Mouse (Mus musculus) embryonic facial prominence, embryonic 15.5 days (tissue): Measurements from ENCODE around the gene Selenoo. TPM values are rescaled to one million over a fixed set of nuclear protein-coding genes. Genes with fewer than 3 reads are reported as not detected.

ENCODE experiments used
- ATAC-seq: fragments of 200-750 bp; cut with Nextera tagmentation; 2 replicates; pipeline ENCODE4 v1.8.0; 2017; ENCODE audit warnings: low read depth, moderate TSS enrichment; ENCODE audit not compliant: insufficient number of reproducible peaks, low FRiP score, low TSS enrichment
- H3K27ac ChIP-seq: fragments of 300-500 bp; sonication (generic); replicated peaks from 2 replicates; pipeline ENCODE4 v1.5.1; 2015; ENCODE audit warnings: mild to moderate bottlenecking, inconsistent platforms
- H3K27me3 ChIP-seq: fragments of 300-500 bp; sonication (generic); 2 replicates; pipeline ENCODE4 v1.6.1; 2015; ENCODE audit warnings: inconsistent platforms
- H3K36me3 ChIP-seq: fragments of 300-500 bp; sonication (generic); 2 replicates; pipeline ENCODE4 v1.6.1; 2015; ENCODE audit warnings: mild to moderate bottlenecking, inconsistent platforms
- H3K4me1 ChIP-seq: fragments of 300-500 bp; sonication (generic); 2 replicates; pipeline ENCODE4 v1.6.1; 2015; ENCODE audit warnings: inconsistent platforms
- H3K4me2 ChIP-seq: fragments of 300-500 bp; sonication (generic); replicated peaks from 2 replicates; pipeline ENCODE4 v1.6.1; 2015; ENCODE audit warnings: mild to moderate bottlenecking, inconsistent platforms
- H3K4me3 ChIP-seq: fragments of 300-500 bp; sonication (generic); replicated peaks from 2 replicates; pipeline ENCODE4 v1.5.1; 2015; ENCODE audit warnings: mild to moderate bottlenecking, inconsistent platforms
- H3K9ac ChIP-seq: fragments of 300-500 bp; sonication (generic); 2 replicates; pipeline ENCODE4 v1.6.1; 2015; ENCODE audit warnings: inconsistent platforms
- H3K9me3 ChIP-seq: fragments of 300-500 bp; sonication (generic); replicated peaks from 2 replicates; pipeline ENCODE4 v1.6.1; 2016; ENCODE audit warnings: inconsistent platforms
- WGBS: fragments of 180-500 bp; shearing (Covaris S2); methylation state at CpG from one replicate; pipeline ENCODE4 v1.1.7; 2015; 5-methylcytosine and 5-hydroxymethylcytosine counted together
- polyA plus RNA-seq: library from polyadenylated mRNA; unstranded; fragments of >200 nt; fragmentation: Nextera tagmentation; extraction: Ambion mirVana; gene quantifications from 2 replicates; pipeline ENCODE4 v1.2.1, GENCODE M21; 2015

The Selenoo gene
- polyA plus RNA-seq, 1 experiment from 2014 or later = 20.7 TPM

GRCm38 (mm10) chr15:89103921-89104320, 15.0 kb downstream of the Selenoo start:
- Histone ChIP-seq H3K4me1 (no peaks in the 10 kb centered on the region), H3K9ac (no peak overlapping the region), H3K36me3 (peaks cover 100% of the 10 kb centered on the region), H3K4me3 (no peak overlapping the region), H3K27me3 (no peaks in the 10 kb centered on the region), H3K9me3 (no peaks in the 10 kb centered on the region), H3K4me2 (no peak overlapping the region), H3K27ac (no peak overlapping the region)
- 85% methylated on average over 10 of the region's 10 CpGs for WGBS
- ATAC-seq = no peak

GRCm38 (mm10) chr15:89104425-89104824, 15.5 kb downstream of the Selenoo start:
- ATAC-seq = no peak
- no peak overlapping the region for H3K4me3 ChIP-seq
- H3K27me3 ChIP-seq = no peaks in the 10 kb centered on the region
- H3K9me3 ChIP-seq = no peaks in the 10 kb centered on the region
- 97% methylated on average over 8 of the region's 8 CpGs for WGBS
- H3K4me1 ChIP-seq = no peaks in the 10 kb centered on the region
- H3K36me3 ChIP-seq = peaks cover 99% of the 10 kb centered on the region
- H3K9ac ChIP-seq = no peak overlapping the region; the same call in 1 of the 2 replicates
- no peak overlapping the region for H3K4me2 ChIP-seq
- no peak overlapping the region for H3K27ac ChIP-seq

GRCm38 (mm10) chr15:89106073-89106472, 17.2 kb downstream of the Selenoo start:
- Histone ChIP-seq H3K9me3 (no peaks in the 10 kb centered on the region), H3K4me1 (no peaks in the 10 kb centered on the region), H3K27me3 (no peaks in the 10 kb centered on the region), H3K9ac (no peak overlapping the region), H3K27ac (no peak overlapping the region), H3K4me3 (no peak overlapping the region), H3K4me2 (no peak overlapping the region), H3K36me3 (peaks cover 99% of the 10 kb centered on the region)
- no peak for ATAC-seq
- WGBS = 87% methylated on average over 13 of the region's 13 CpGs

GRCm38 (mm10) chr15:89106976-89107375, 18.1 kb downstream of the Selenoo start:
- no peak for ATAC-seq
- Histone ChIP-seq H3K9ac (no peak overlapping the region), H3K27me3 (no peaks in the 10 kb centered on the region), H3K4me3 (no peak overlapping the region), H3K4me2 (no peak overlapping the region), H3K36me3 (peaks cover 98% of the 10 kb centered on the region), H3K4me1 (no peaks in the 10 kb centered on the region), H3K27ac (no peak overlapping the region), H3K9me3 (no peaks in the 10 kb centered on the region)
- WGBS = 67% methylated on average over 1 of the region's 1 CpGs

GRCm38 (mm10) chr15:89110147-89110546, 21.3 kb downstream of the Selenoo start:
- no peaks in the 10 kb centered on the region for H3K27me3 ChIP-seq
- WGBS = 76% methylated on average over 9 of the region's 9 CpGs
- no peak overlapping the region for H3K4me3 ChIP-seq
- H3K9me3 ChIP-seq = no peaks in the 10 kb centered on the region
- no peak overlapping the region for H3K9ac ChIP-seq
- no peaks in the 10 kb centered on the region for H3K4me1 ChIP-seq
- no peak overlapping the region for H3K27ac ChIP-seq
- H3K36me3 ChIP-seq = peaks cover 90% of the 10 kb centered on the region
- ATAC-seq = no peak
- H3K4me2 ChIP-seq = no peak overlapping the region

- no peaks in the 10 kb centered on the region for H3K9me3 ChIP-seq
- H3K36me3 ChIP-seq = peaks cover 54% of the 10 kb centered on the region
- no peak overlapping the region for H3K4me2 ChIP-seq
- no peak for ATAC-seq
- H3K4me1 ChIP-seq = peaks cover 32% of the 10 kb centered on the region
- H3K4me3 ChIP-seq = no peak overlapping the region
- no peaks in the 10 kb centered on the region for H3K27me3 ChIP-seq
- no peak overlapping the region for H3K9ac ChIP-seq
- H3K27ac ChIP-seq = no peak overlapping the region
Measured at GRCm38 (mm10) chr15:89118007-89118406, 29.1 kb downstream of the Selenoo start.

GRCm38 (mm10) chr15:89122649-89123366, 33.9 kb downstream of the Selenoo start, which contains the start of gene Tubgcp6:
Gene Tubgcp6, minus strand, starts transcription at chr15:89123112.
- Histone ChIP-seq H3K9ac (peak within 1 kb of the TSS; percentile 87), H3K4me3 (peak within 1 kb of the TSS; percentile 96), H3K9me3 (no peaks in the 10 kb centered on the region), H3K27ac (peak within 1 kb of the TSS; percentile 87), H3K27me3 (no peaks in the 10 kb centered on the region), H3K4me1 (peaks cover 46% of the 10 kb centered on the region), H3K36me3 (peaks cover 36% of the 10 kb centered on the region), H3K4me2 (peak within 1 kb of the TSS; percentile 91)
- ATAC-seq = peak; percentile 81
- under 1% methylated on average over 47 of the region's 47 CpGs for WGBS

- peaks cover 32% of the 10 kb centered on the region for H3K36me3 ChIP-seq
- H3K27ac ChIP-seq = peak overlapping the region; percentile 87
- 28% methylated on average over 11 of the region's 11 CpGs for WGBS
- H3K4me3 ChIP-seq = peak overlapping the region; percentile 96
- H3K9ac ChIP-seq = peak overlapping the region; percentile 87
- H3K27me3 ChIP-seq = no peaks in the 10 kb centered on the region
- ATAC-seq = no peak
- H3K4me2 ChIP-seq = peak overlapping the region; percentile 91
- H3K9me3 ChIP-seq = no peaks in the 10 kb centered on the region
- peaks cover 50% of the 10 kb centered on the region for H3K4me1 ChIP-seq
Measured at GRCm38 (mm10) chr15:89123595-89123994, 34.7 kb downstream of the Selenoo start.

- ATAC-seq = no peak
- Histone ChIP-seq H3K4me3 (no peak overlapping the region), H3K36me3 (peaks cover 26% of the 10 kb centered on the region), H3K9me3 (no peaks in the 10 kb centered on the region), H3K4me1 (peaks cover 55% of the 10 kb centered on the region), H3K27me3 (no peaks in the 10 kb centered on the region), H3K4me2 (no peak overlapping the region), H3K9ac (no peak overlapping the region), H3K27ac (no peak overlapping the region)
- WGBS = 86% methylated on average over 3 of the region's 3 CpGs
Measured at GRCm38 (mm10) chr15:89124312-89124711, 35.4 kb downstream of the Selenoo start.

- Histone ChIP-seq H3K9ac (no peak overlapping the region), H3K9me3 (no peaks in the 10 kb centered on the region), H3K27me3 (no peaks in the 10 kb centered on the region), H3K36me3 (peaks cover 17% of the 10 kb centered on the region; the same call in 1 of the 2 replicates), H3K4me1 (peaks cover 48% of the 10 kb centered on the region), H3K4me2 (no peak overlapping the region), H3K27ac (no peak overlapping the region), H3K4me3 (no peak overlapping the region)
- WGBS = 90% methylated on average over 9 of the region's 9 CpGs
- no peak for ATAC-seq
Measured at GRCm38 (mm10) chr15:89125351-89125750, 36.5 kb downstream of the Selenoo start.

GRCm38 (mm10) chr15:89126622-89127021, 37.7 kb downstream of the Selenoo start:
- peaks cover 13% of the 10 kb centered on the region; the same call in 1 of the 2 replicates for H3K36me3 ChIP-seq
- H3K4me2 ChIP-seq = no peak overlapping the region
- peaks cover 35% of the 10 kb centered on the region for H3K4me1 ChIP-seq
- no peak overlapping the region for H3K9ac ChIP-seq
- no peaks in the 10 kb centered on the region for H3K27me3 ChIP-seq
- no peak overlapping the region for H3K27ac ChIP-seq
- H3K9me3 ChIP-seq = no peaks in the 10 kb centered on the region
- ATAC-seq = no peak
- no peak overlapping the region for H3K4me3 ChIP-seq
- WGBS = 83% methylated on average over 8 of the region's 8 CpGs
